Mouse (Mus musculus): ENCODE results near the gene Rpl23a. TPM values are rescaled to one million over a fixed set of nuclear protein-coding genes. Genes with fewer than 3 reads are reported as not detected.

The Rpl23a gene
- polyA plus RNA-seq, 1 experiment from 2014 or later: 1,007 TPM

DNA sequence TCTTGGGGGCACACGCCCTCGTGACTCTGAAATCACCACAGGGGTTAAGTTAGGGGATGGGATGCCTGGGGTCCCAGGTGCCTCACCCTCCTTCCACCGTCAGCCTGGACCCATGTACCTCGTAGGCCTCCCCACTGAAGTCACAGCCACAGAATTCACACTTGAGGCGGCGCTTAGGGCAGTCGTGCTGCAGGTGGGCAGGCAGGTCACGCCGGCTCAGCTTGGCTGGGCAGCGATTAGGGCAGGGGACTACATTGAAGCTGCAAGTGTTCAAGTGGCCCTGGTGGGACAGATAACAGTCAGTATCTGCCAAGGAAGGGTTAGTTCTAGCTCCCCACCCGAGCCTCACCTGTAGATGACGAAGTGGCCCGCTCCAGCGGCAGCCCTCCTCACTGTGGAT, 22.2 kb downstream of the Rpl23a start:
- peaks cover 75% of the 10 kb centered on the region for H3K36me3 ChIP-seq
- no peak overlapping the region for H3K27ac ChIP-seq
- H3K27me3 ChIP-seq (ENCODE audit: insufficient read depth, poor library complexity, severe bottlenecking): no peaks in the 10 kb centered on the region; the same call in 1 of the 2 replicates
- WGBS: 92% methylated on average over 14 of the region's 14 CpGs
- no peaks in the 10 kb centered on the region for H3K9me3 ChIP-seq
- DNase-seq (ENCODE audit: low spot score): no peak
- H3K4me1 ChIP-seq (replicated peaks): peaks cover 52% of the 10 kb centered on the region
- H3K4me3 ChIP-seq: peak overlapping the region; percentile 4; the same call in 1 of the 2 replicates

- Histone ChIP-seq H3K4me3 (peak overlapping the region; percentile 4; the same call in 1 of the 2 replicates), H3K27ac (no peak overlapping the region), H3K9me3 (no peaks in the 10 kb centered on the region), H3K36me3 (peaks cover 80% of the 10 kb centered on the region), H3K27me3 (ENCODE audit: insufficient read depth, poor library complexity, severe bottlenecking) (no peaks in the 10 kb centered on the region), H3K4me1 (replicated peaks) (peaks cover 47% of the 10 kb centered on the region)
- WGBS: 90% methylated on average over 3 of the region's 3 CpGs
- no peak for DNase-seq (ENCODE audit: low spot score)
Measured at GRCm38 (mm10) chr11:78160675-78161074, 22.7 kb downstream of the Rpl23a start.

- Histone ChIP-seq H3K36me3 (peaks cover 85% of the 10 kb centered on the region), H3K9me3 (no peaks in the 10 kb centered on the region), H3K27ac (no peak overlapping the region), H3K27me3 (ENCODE audit: insufficient read depth, poor library complexity, severe bottlenecking) (no peaks in the 10 kb centered on the region), H3K4me3 (no peak overlapping the region), H3K4me1 (replicated peaks) (peaks cover 45% of the 10 kb centered on the region)
- WGBS: 91% methylated on average over 18 of the region's 18 CpGs
- DNase-seq (ENCODE audit: low spot score): no peak
Measured at GRCm38 (mm10) chr11:78160171-78160570, 23.2 kb downstream of the Rpl23a start.

- Histone ChIP-seq H3K9me3 (no peaks in the 10 kb centered on the region), H3K27me3 (ENCODE audit: insufficient read depth, poor library complexity, severe bottlenecking) (no peaks in the 10 kb centered on the region), H3K27ac (no peak overlapping the region), H3K4me1 (replicated peaks) (peaks cover 45% of the 10 kb centered on the region), H3K36me3 (peaks cover 91% of the 10 kb centered on the region), H3K4me3 (peak overlapping the region; percentile 12; the same call in 1 of the 2 replicates)
- no peak for DNase-seq (ENCODE audit: low spot score)
- 83% methylated on average over 7 of the region's 7 CpGs for WGBS
Measured at GRCm38 (mm10) chr11:78159557-78159956, 23.8 kb downstream of the Rpl23a start.

DNA sequence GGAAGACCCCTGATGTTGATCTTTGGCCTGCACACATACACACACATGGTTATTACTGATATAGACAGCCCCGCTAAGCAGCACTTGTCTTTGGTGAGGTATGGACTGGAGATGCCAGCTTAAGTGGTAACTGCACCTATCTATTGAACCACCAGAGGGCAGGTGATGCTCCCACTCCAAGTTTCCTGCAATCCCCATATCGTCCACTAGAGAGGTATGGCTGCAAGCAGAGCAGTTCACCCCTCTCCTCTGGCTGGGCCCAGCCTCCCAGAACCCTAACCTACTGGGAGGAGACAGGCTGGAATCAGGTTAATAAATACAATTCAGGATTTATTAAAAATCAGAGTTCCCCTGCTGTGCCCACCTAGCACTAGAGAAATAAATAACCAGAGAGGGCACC, 24.3 kb downstream of the Rpl23a start:
- Histone ChIP-seq H3K36me3 (peaks cover 96% of the 10 kb centered on the region), H3K4me3 (peak overlapping the region; percentile 12; the same call in 1 of the 2 replicates), H3K4me1 (replicated peaks) (peaks cover 45% of the 10 kb centered on the region), H3K27ac (no peak overlapping the region), H3K9me3 (no peaks in the 10 kb centered on the region), H3K27me3 (ENCODE audit: insufficient read depth, poor library complexity, severe bottlenecking) (no peaks in the 10 kb centered on the region)
- WGBS: 32% methylated on average over 2 of the region's 2 CpGs
- peak; percentile 75 for DNase-seq (ENCODE audit: low spot score)

DNA sequence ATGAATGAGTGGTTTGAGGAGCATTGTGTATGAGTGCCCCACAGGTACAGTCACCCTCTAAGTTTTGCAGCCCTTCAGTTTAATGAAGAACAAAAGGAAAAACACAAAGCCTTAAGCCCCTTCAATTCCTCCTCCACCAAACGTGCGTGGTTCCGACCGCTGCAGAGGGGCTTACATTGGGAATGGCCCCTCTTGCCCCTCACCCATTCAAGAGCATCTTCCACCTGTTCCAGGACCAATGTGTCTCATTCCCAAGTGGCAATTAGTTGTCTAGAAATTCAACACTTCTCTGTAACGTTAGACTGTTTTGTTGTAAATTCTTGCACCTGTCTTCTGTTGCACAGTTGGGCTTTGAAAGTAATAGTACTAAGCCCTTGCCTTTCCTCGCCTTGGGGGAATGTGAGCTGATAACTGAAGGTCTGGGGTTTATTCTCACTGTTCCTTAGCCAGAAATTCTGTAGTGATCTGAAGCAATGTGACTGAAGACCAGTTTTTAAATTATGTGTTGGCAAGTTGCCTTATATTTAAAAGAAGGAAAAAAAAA, 27.2 kb downstream of the Rpl23a start:
- peaks cover 99% of the 10 kb centered on the region for H3K36me3 ChIP-seq
- H3K27me3 ChIP-seq (ENCODE audit: insufficient read depth, poor library complexity, severe bottlenecking): no peaks in the 10 kb centered on the region
- no peak overlapping the region for H3K27ac ChIP-seq
- DNase-seq (ENCODE audit: low spot score): no peak
- WGBS: 80% methylated on average over 6 of the region's 6 CpGs
- peaks cover 23% of the 10 kb centered on the region for H3K4me1 ChIP-seq (replicated peaks)
- no peak overlapping the region for H3K4me3 ChIP-seq
- no peaks in the 10 kb centered on the region for H3K9me3 ChIP-seq

GRCm38 (mm10) chr11:78155674-78156073, 27.7 kb downstream of the Rpl23a start:
- H3K4me3 ChIP-seq: no peak overlapping the region
- no peak for DNase-seq (ENCODE audit: low spot score)
- peaks cover 99% of the 10 kb centered on the region for H3K36me3 ChIP-seq
- peaks cover 18% of the 10 kb centered on the region for H3K4me1 ChIP-seq (replicated peaks)
- H3K9me3 ChIP-seq: no peaks in the 10 kb centered on the region
- no peaks in the 10 kb centered on the region for H3K27me3 ChIP-seq (ENCODE audit: insufficient read depth, poor library complexity, severe bottlenecking)
- 81% methylated on average over 5 of the region's 5 CpGs for WGBS
- H3K27ac ChIP-seq: no peak overlapping the region

- H3K4me1 ChIP-seq (replicated peaks): 0 out of 2 replicates have a peak, but pooled peaks cover 9% of the 10 kb centered on the region
- no peaks in the 10 kb centered on the region for H3K9me3 ChIP-seq
- no peak overlapping the region for H3K4me3 ChIP-seq
- peaks cover 99% of the 10 kb centered on the region for H3K36me3 ChIP-seq
- no peaks in the 10 kb centered on the region for H3K27me3 ChIP-seq (ENCODE audit: insufficient read depth, poor library complexity, severe bottlenecking)
- no peak for DNase-seq (ENCODE audit: low spot score)
- H3K27ac ChIP-seq: no peak overlapping the region
- 86% methylated on average over 13 of the region's 13 CpGs for WGBS
Measured at GRCm38 (mm10) chr11:78153778-78154177, 29.6 kb downstream of the Rpl23a start.

DNA sequence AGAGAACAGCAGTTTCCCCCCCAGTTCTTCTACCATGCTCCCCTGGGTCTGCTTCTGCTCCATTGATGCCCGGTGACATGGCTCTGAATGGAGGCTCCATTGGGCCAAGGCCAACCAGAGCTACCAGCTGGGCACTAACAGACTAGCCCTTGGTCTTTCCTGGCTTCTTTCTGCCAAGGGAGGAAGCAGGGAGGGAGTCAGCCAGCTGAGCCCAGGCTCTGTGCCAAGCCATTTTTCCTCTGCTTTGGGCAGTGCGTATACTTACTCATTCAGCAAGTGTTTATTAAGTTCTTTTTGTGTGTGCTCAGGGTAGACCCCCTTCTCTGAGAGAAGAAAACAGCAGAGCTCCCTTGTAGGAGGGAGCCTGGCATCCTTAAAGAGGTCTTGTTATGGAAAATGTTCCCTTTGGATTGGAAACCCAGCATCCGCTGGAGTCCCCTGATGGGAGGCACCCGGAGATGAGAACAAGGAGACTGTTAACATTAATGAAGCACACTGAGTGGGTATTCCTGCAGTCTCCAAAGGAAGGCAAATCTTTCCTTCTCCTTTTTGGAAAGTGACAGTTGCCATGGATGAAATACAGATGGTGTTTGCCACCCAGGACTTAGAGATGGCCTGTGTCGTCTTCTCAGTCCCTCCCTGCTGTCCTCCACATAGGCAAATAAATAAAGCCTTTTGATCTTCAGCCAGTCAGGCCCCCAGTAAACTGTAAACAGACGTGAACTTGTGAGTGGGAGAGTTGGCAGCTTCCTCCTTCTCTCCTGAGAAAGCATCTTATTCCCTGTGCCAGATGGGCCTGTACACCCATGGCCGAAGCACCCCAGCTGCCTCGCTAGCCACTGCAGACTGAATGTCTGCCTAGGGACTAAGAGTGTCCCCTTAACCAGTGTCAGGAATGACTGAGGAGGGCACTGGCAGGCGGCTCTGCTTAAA, 30.8 kb downstream of the Rpl23a start:
- H3K27me3 ChIP-seq (ENCODE audit: insufficient read depth, poor library complexity, severe bottlenecking): no peaks in the 10 kb centered on the region
- 82% methylated on average over 9 of the region's 9 CpGs for whole genome bisulfite sequencing
- no peak for DNase-seq (ENCODE audit: low spot score)
- H3K4me3 ChIP-seq: no peak overlapping the region
- 0 out of 2 replicates have a peak, but pooled peaks cover 6% of the 10 kb centered on the region for H3K4me1 ChIP-seq (replicated peaks)
- peaks cover 97% of the 10 kb centered on the region for H3K36me3 ChIP-seq
- no peaks in the 10 kb centered on the region for H3K9me3 ChIP-seq
- no peak overlapping the region for H3K27ac ChIP-seq

- no peak for DNase-seq (ENCODE audit: low spot score)
- WGBS: 31% methylated on average over 1 of the region's 1 CpGs
- Histone ChIP-seq H3K9me3 (no peaks in the 10 kb centered on the region), H3K36me3 (peaks cover 97% of the 10 kb centered on the region), H3K27ac (no peak overlapping the region), H3K27me3 (ENCODE audit: insufficient read depth, poor library complexity, severe bottlenecking) (no peaks in the 10 kb centered on the region), H3K4me1 (replicated peaks) (0 out of 2 replicates have a peak, but pooled peaks cover 5% of the 10 kb centered on the region), H3K4me3 (no peak overlapping the region)
Measured at GRCm38 (mm10) chr11:78151161-78151560, 32.2 kb downstream of the Rpl23a start.

DNA sequence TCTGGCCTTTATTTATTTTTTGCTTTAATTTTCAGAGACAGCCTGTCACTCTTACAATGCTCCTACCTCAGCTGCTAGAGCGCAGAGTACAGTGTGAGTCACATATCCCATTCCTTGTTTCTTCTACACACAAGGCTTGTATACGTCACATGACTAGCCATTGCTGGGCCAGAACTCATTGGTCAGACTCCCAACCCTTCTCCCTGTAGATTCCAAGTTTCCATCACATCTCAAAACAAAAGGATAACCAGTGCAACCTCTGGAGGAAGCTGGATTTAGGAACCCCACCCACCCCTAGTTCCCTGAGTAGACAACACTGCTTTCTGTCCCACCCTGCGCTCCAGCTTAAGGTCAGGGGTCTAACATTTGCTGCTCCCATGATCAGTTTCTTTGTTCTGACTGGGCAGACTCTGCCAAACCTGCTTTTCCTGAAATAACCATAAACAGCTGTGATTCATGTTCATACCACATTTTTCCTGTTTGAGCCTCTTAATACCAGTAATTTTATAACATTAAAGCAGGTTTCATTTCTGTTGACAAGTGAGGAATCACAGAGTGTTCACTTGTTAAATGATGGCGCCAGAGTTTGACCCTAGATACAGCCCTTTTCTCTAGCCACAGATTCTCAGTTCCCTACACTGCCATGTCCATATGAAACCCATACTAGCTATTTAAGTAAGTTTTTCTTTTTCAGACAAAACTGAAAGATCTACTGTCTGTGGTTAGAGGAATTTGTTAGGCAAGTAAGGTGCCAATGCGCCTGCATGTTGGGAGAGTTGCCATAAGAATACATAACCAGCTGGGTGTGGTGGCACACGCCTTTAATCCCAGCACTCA, 36.5 kb downstream of the Rpl23a start:
- Histone ChIP-seq H3K9me3 (no peaks in the 10 kb centered on the region), H3K36me3 (peaks cover 89% of the 10 kb centered on the region), H3K27ac (no peak overlapping the region), H3K27me3 (ENCODE audit: insufficient read depth, poor library complexity, severe bottlenecking) (no peaks in the 10 kb centered on the region), H3K4me3 (no peak overlapping the region), H3K4me1 (replicated peaks) (0 out of 2 replicates have a peak, but pooled peaks cover 3% of the 10 kb centered on the region)
- no peak for DNase-seq (ENCODE audit: low spot score)
- WGBS: 91% methylated on average over 6 of the region's 6 CpGs

DNA sequence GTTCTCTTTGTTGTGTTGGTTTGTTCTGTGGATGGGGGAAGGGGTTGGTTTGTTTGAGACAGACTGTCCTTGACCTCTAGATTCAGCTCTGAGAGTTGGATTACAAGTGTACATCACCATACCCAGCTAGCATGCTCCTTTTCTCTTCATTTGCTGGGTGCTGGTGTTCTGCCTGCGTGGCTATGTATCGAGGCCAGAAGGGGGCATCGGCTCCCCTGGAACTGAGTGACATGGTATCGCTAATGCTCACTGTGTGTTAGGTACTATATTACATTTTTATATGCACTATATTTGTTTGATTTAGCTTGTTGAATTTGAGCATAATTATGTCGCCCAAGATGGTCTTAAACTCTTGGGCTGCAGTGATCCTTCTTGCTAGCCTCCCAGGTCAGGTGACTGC, 37.2 kb downstream of the Rpl23a start:
- Histone ChIP-seq H3K4me1 (replicated peaks) (0 out of 2 replicates have a peak, but pooled peaks cover 3% of the 10 kb centered on the region), H3K27ac (no peak overlapping the region), H3K9me3 (no peaks in the 10 kb centered on the region), H3K36me3 (peaks cover 82% of the 10 kb centered on the region), H3K4me3 (no peak overlapping the region), H3K27me3 (ENCODE audit: insufficient read depth, poor library complexity, severe bottlenecking) (no peaks in the 10 kb centered on the region)
- DNase-seq (ENCODE audit: low spot score): no peak
- WGBS: 92% methylated on average over 5 of the region's 5 CpGs

All from hindbrain, embryonic 10.5 days (tissue).